Mouse (Mus musculus): ENCODE measurements around the gene Gm3476.
A peak's percentile ranks its signal among the peaks of the same experiment; 100 is the strongest.
"Not testable (repeated sequence)": the region's sequence is repeated elsewhere in the genome, so short reads cannot be mapped to it uniquely, and the experiment has no call there.

The Gm3476 gene

GRCm38 (mm10) chr14:6125707-6126106 lies at the start of gene Gm3476:
Gene Gm3476, minus strand, starts transcription at chr14:6125807.
- DNase-seq (ENCODE audit: low read depth, low spot score), result not testable (repeated sequence)

- DNase-seq (ENCODE audit: low read depth, low spot score), result not testable (repeated sequence)
Observed at GRCm38 (mm10) chr14:6163538-6163937, 37.9 kb upstream of the Gm3476 start.

- DNase-seq (ENCODE audit: low read depth, low spot score), result not testable (repeated sequence)
Observed at GRCm38 (mm10) chr14:6161085-6161484, 35.5 kb upstream of the Gm3476 start.

GRCm38 (mm10) chr14:6108272-6108925 lies 17.2 kb downstream of the Gm3476 start, which contains the start of gene Gm3468:
Gene Gm3468, minus strand, starts transcription at chr14:6108665.
- peak; percentile 27 for DNase-seq (ENCODE audit: low read depth, low spot score)

- peak; percentile 2 for DNase-seq (ENCODE audit: low read depth, low spot score)
Observed at GRCm38 (mm10) chr14:6107500-6107899, 18.1 kb downstream of the Gm3476 start.

- DNase-seq (ENCODE audit: low read depth, low spot score), result not testable (repeated sequence)
Observed at GRCm38 (mm10) chr14:6093842-6094241, 31.8 kb downstream of the Gm3476 start, which contains the start of gene Gm8206. Gene Gm8206, minus strand, starts transcription at chr14:6093942.

- not testable (repeated sequence) for DNase-seq (ENCODE audit: low read depth, low spot score)
Observed at GRCm38 (mm10) chr14:6058167-6058566, 67.4 kb downstream of the Gm3476 start, which contains the start of gene Gm6337. Gene Gm6337, minus strand, starts transcription at chr14:6058267.
